Mouse (Mus musculus) gastrocnemius, postnatal 36 days (tissue): ENCODE results near the gene Secisbp2l. TPM values are rescaled to one million over a fixed set of nuclear protein-coding genes. Genes with fewer than 3 reads are reported as not detected.

Source experiments
- DNase-seq, 2 experiments: peaks; one replicate each; pipeline ENCODE4 v3.0.0; 2022
- intact Hi-C: fragments of 180-260 bp; cut with DNase I; formaldehyde crosslinking; loops from one replicate; pipeline ENCODE4 v1.15.1; 2025
- total RNA-seq, 2 experiments: library from RNA; stranded (reverse); gene quantifications; 2 replicates each; pipeline ENCODE4 v1.2.3; 2021

The Secisbp2l gene
- total RNA-seq, 2 experiments from 2014 or later, result 14.2 to 14.9 TPM

- DNase-seq, result peak in 1 of 2 experiments; percentile 28
- intact Hi-C loops, result loop anchor here (10.0 kb wide), 1 partner anchor 469 kb away; no protein-coding TSS in a partner anchor
These were observed 59.1 kb downstream of the Secisbp2l start for GRCm38 (mm10) chr2:125723408-125724085.

DNA sequence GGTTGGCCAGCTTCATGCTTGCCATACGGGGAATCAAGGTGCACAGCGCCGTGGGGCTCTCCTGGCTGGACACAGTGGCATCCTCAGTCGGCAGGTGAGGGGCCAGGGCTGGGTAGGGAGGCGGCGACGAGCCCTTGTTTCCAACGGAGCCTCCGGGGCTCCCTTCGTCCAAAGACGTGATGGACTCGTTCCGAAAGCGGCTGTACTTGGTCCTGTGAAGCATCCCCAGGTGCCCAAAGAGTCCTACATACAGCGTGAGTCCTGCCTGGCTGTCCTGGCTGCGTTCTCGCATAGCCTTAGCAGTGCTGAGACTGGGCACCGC lies 59.6 kb downstream of the Secisbp2l start:
- no peak for DNase-seq
- intact Hi-C loops, result loop anchor here (10.0 kb wide), 1 partner anchor 468 kb away; no protein-coding TSS in a partner anchor

GRCm38 (mm10) chr2:125716599-125716998 lies 66.1 kb downstream of the Secisbp2l start:
- no peak for DNase-seq
- intact Hi-C loops, result no loop called here

DNA sequence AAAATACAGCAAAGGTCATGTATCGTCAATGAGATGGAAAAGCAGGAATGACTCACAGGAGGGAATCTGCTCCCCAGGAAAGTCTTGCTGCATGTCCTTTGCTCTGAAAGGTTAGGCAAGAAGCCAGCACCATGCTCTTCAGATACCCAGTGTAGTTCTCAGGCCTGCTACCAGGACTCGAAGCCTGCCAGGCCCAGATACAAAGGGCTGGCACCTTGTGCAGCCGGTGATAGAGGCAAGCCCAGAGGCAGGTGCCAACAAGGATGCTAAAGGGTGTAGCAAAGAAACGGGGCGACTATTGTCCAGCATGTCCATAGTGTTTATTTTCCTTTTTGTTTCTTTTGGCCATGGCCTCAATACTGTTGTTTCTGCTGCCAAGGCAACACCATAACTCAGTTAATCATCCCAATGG lies 76.2 kb downstream of the Secisbp2l start:
- intact Hi-C loops, result no loop called here
- no peak for DNase-seq

DNA sequence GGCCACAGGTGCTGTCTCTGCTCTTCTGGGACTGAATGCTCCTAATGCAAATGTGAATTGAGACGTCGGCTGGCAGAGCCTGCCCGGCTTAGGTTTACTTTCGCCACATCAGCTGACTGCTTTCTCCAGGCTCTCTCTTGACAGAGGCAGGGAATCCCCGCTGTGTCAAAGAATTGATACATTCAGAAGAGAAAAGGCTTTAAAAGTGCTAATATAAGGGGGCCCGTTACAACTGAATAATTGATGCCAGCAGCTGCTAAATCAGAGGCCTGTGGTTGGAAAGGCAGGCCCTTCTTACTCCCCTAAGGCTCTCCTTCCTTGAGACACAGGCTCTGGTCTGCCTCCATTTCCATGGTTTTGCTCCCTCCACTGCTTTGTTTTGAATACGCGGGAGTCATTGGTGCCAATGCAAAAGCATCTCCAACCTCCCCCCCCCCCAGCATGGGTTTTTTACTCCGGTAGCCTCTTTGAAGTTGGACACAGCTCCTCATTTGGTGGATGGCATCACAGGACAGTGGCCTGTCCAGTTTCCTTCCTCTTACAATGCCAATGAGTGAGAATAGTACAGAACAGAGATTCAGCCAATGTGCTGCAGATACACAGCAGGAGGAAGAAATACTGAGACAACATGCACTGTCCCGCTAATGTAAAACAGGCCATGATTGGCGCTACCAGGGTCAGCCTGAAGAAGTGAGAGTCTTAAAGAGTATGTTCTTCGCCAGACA lies 77.6 kb downstream of the Secisbp2l start:
- no peak for DNase-seq
- intact Hi-C loops, result no loop called here

DNA sequence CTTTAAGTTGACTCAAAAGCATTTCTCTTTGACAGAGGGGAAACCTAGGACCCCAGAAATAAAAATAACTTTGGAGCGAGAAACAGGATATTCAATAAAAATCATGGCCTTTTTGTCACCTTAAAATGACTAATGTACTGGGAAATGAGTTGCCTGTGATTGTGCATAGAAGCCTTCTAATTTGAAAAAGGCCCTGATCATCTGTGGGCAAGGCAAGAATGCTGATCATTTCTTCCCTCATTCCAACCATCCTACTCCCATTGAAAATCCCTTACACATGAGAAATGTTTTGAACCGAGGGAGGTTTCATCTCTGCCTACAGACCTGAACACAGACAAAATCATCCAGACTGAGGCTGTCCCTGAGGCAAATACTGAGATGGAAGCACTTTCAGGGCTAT lies 79.8 kb downstream of the Secisbp2l start:
- no peak for DNase-seq
- intact Hi-C loops, result no loop called here

DNA sequence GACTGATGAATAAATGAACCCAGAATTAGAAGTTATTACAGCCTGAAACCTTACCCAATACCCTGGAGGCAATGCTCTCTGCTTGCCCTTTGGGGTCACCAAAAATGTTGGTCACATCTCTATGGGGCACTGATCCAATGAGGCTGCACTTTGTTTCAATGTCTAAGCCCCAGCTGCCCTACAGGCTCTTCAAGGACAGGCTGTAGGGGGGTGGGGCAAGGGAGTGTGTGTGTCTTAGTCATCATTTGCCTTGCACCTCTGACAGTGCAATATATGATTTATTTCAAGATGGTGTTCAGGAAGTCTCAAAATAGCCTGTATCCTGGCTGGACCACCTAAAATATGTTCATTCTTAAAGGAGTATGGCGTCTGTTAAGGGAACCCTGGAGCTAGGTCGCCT lies 81.1 kb downstream of the Secisbp2l start:
- no peak for DNase-seq
- intact Hi-C loops, result no loop called here

- intact Hi-C loops, result no loop called here
- peak in 1 of 2 experiments; percentile 21 for DNase-seq
These were observed 86.5 kb downstream of the Secisbp2l start for GRCm38 (mm10) chr2:125696219-125696618.

DNA sequence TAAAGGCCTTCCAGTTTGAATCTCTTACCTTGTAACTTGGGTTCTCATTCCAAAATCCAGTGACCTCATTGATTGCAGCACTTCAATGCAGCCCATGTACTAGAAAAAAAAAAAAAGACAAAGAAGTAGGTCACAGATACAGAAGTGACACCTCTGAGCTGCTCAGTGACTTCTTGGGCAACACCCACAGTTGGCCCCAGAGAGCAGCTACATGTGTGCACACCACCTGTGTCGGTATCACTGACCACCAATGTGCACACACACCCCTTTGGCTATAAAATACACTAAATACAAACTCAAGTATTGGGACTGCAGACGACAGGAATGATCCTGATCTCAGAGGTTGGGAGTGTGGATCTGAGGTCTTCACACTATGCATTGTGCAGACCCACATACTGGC lies 87.9 kb downstream of the Secisbp2l start:
- no peak for DNase-seq
- intact Hi-C loops, result no loop called here

- intact Hi-C loops, result no loop called here
- DNase-seq, result no peak
These were observed 90.7 kb downstream of the Secisbp2l start for GRCm38 (mm10) chr2:125692010-125692409.

Other genes with a start within 250 kb of the Secisbp2l start
- gene Cep152, start 157.8 kb downstream of the Secisbp2l start, total RNA-seq, result 1 to 10 TPM in 1 of 2 experiments, under 1 TPM in 1; 0.99 to 1.2 TPM
- gene Eid1, start 109.8 kb downstream of the Secisbp2l start, total RNA-seq, result 10 to 100 TPM; 23.0 to 27.9 TPM
- gene Shc4, start 58.7 kb downstream of the Secisbp2l start, total RNA-seq, result 1 to 10 TPM in 1 of 2 experiments, under 1 TPM in 1; 0.61 to 1.3 TPM
- gene Galk2, start 76.2 kb upstream of the Secisbp2l start, total RNA-seq, result 1 to 10 TPM; 3.3 to 4.0 TPM
- gene Cops2, start 76.3 kb upstream of the Secisbp2l start, total RNA-seq, result 10 to 100 TPM; 91.5 to 97.9 TPM